Mouse (Mus musculus): ENCODE results near the gene Mif. TPM values are rescaled to one million over a fixed set of nuclear protein-coding genes. Genes with fewer than 3 reads are reported as not detected.

The Mif gene
- total RNA-seq, 2 experiments from 2014 or later: 294 to 301 TPM

DNA sequence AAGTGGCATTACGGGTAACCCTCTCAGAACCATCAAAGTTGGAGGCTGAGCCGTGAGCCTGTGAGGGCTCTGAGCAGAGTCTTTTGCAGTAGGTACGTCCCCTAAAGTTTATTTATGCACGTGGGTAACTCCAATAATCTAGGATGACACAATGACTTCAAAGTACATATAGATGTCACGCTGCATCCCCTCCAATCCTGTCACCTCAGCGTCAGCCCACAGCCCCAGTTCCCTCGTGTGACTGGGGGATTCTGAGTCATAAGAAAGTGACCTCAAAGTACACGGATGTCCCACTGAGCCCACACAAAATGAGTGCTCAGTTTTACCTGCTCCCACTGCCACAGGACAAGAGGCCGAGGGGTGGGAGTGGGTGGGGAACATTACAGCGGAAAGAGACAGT, 20.9 kb downstream of the Mif start:
- DNase-seq (ENCODE audit: low spot score in 2 of 2): no peak

DNA sequence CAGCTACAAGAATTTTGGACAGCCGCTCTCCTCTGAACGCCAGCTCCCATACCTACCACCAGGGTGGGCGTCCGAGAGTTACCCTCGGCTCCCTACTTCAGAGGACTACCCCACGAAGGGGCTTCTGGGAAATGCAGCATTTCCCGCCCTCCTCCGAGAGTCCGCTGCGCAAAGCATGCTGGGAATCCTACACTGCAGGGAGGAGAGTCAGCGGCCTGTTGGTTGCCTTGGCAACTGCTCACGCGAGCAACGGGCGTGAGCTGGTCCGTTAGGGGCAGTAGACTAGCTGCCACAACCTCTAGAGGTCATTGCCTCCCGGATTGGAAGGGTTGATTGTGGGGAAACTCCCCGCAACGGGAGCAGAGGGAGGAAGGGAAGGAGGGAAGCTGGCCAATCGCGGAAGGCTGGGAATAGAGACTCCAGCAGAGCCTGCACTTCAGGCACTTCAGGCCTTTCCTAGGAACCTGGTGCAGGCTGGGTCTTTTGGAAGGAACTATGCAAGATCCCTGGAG, 22.7 kb downstream of the Mif start, which contains the start of gene Gstt2:
Gstt2 (minus strand) TSS at position 177 of the 512 bp plus-strand sequence.
- DNase-seq (ENCODE audit: low spot score in 2 of 2): peak; percentile 77 to 83

DNA sequence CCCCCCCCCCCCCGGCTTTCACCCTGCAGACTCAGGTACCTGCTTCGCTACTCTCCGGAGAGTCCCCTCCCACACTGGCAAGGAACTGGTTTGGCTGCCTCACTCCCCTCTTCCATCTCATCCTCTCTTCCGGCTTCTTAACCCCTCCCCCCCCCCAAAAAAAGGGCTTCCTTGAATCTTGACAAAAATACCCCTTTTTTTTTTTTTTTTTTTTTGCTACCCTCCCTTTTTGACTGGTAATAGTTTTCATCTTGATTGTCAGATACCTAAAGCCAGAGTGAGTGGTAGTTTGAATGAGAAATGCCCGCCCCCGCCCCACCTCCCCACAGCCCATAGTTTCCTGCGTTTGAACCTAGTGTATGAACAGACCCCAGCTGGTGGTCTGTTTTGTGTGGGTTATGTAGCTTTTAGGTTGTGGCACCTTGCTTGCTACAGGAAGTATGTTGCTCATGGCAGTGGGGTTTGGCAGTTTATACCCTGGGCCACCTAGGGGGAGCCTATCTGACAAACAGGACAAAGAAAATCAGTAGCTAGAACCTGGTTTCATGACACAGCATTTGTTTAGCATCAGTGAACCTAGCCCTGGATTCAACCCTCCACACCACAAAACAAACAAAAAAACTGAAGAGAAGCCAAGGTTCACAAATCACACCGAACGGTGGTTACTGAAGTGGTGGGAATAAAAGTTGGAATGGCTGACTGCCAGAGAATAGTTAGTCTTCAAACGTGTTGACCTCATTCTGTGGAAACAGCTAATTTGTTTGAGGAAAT, 24.1 kb downstream of the Mif start:
- DNase-seq (ENCODE audit: low spot score in 2 of 2): no peak

DNA sequence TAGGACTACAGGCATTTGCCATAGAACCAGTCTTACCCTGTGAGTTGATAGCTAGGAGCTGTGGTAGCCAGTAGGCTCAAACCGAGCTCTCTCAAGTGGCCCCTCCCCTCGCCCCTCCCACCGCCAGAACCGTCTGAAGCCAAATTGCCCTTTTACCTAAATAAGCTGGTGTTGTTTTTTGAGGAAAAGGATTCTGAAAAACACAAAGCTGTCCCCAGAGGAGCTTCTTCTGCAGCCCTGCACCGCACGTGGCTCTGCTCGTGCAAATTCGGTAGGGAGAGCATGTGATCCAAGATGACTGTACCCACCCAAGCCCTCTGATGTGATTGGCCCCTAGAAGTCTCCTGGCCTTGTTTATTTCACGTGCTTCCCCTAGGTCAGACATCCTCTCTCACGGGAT, 24.7 kb downstream of the Mif start:
- peak in 1 of 2 experiments; percentile 26 for DNase-seq (ENCODE audit: low spot score in 2 of 2)

DNA sequence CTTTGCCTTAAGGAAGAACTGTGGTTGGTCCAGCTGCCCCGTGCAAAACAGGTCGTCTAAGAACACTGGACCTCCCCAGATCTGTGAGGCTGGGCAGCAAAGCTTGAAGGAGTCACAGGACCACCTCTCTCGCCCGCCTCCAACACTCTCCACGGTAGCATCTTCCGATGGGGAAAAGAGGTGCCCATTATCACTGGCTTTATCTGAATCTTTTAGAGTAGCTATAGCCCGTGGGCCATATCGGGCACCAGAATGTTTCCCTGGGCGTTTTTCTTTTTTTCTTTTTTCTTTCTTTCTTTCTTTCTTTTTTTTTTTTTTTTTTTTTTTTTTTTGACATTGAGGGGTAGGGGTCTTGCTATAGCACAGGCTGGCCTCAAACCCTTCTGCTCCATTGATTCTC, 25.3 kb downstream of the Mif start:
- DNase-seq (ENCODE audit: low spot score in 2 of 2): no peak

DNA sequence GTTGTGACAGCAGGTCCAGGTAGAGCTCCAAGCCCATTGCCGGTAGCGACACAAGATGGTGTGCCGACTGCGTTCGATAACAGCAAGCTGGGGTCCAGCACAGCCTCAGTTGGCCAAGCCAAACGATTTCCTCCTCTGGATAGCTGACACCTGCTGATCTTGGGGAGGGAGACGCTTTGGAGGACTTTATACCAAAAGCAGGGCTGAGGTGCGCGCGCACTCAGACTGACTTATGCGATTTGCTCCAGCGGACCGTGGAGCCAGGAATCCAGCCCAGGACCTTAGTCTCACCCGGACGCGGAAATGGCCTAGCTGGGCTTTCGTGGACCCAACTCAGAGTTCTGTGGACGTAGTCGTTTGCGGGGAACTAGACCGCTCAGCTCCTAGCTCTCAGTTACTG, 25.8 kb downstream of the Mif start:
- DNase-seq (ENCODE audit: low spot score in 2 of 2): peak; percentile 53 to 62

DNA sequence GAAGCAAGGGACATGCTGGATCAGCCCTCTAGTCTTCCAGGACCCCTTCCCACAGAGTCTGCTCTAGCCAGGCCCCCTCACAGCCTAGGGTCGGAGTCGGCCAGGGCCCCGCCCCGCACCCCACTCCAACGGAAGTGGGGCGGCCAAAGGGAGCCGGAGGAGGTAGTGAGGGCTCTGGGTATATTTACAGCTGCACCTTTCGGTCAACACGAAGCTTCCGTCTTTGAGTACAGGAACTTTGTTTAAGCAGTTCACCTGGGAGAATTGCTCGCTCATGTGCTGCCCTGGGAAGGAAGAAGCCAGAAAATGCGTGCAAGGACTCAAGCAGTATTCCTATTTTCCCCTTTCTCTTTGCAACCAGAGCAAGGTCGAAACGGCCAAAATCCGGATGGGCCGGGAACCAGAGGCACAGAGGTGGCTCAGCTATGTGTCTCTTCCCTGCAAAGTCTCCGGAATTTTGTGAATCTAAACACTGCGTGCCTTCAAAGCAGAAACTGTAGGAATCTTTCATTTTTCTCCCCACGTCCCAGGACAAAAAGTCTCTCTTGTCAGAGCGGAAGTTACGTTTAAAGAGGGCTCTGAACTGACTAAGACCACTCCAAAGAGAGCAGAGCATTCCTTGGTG, 26.5 kb downstream of the Mif start:
- no peak for DNase-seq (ENCODE audit: low spot score in 2 of 2)

DNA sequence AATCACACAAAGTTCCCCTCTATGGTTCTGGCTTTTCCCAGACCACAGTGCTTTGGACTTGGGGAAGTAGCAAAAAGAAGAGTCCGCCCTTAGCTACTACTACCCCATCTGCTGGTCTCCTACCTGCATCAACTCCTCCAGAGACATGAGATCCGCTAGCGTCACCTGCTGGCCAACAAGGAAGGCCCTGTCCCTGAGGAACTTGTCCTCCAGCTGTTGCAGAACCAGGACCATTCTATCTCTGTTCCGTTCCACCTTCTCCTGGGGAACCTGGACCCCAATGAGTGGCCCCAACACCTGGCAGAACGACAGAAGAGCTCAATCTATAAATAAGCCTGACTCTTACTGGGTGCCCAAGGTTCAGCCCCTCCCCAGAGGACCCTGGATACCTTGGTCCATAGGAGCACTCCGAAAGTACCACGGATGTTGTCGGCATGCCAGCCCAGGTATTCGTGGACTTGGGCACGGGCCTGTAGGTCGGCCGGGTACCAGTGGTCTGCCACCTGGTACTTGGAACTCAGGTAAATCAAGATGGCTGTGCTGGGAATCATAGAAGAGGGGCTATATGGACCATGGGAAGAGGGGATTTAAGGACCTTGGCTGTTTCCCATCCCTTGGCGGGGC, 27.7 kb downstream of the Mif start:
- DNase-seq (ENCODE audit: low spot score in 2 of 2): peak in 1 of 2 experiments; percentile 29

DNA sequence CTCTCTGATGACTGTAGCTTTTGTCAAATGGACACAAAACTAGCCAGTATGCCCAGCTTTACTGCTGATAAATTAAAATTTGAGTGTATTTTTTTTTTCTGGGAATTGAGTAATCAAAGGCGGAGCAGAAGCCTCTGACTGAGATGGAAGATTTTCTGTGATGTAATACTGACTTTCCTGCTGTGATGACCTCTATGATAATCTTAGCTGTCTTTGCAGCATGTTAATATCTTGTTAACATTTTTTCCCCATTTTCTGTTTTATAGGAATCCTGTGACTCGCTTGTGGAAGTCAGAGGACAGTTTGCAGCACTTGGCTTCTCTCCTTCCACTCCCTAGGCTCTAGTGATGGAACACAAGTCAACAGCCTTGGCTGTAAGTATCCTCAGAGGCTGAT, 29.8 kb downstream of the Mif start:
- no peak for DNase-seq (ENCODE audit: low spot score in 2 of 2)

DNA sequence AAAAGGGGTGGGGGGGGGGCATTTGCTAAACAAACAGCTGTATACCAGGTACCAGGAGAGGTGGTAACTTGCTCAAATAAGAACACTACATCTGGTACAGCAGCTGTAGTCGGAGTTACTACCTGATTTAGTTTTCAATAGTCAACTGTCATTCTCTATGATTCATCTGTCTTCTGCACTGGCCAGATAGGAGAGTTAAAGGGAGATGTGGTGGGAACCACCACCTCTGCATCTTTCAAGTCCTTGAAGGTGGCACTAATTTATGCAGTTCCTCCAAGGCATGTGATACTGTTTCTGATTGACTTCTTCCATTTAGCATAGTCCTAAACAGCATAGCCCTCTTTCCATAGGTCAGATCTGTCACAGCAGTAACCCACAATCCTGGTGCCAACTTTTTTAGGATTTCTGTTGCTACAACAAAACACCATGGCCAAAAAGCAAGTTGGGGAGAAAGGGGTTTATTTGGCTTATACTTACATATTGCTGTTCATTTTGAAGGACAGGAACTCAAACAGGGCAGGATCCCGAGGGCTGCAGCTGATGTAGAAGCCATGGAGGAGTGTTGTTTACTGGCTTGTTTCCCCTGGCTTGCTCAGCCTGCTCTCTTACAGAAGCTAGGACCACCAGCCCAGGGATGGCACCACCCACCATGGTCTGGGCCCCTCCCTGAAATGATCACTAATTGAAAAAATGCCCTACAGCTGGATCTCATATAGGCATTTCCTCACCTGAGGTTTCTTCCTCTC, 30.3 kb downstream of the Mif start:
- DNase-seq (ENCODE audit: low spot score in 2 of 2): no peak

DNA sequence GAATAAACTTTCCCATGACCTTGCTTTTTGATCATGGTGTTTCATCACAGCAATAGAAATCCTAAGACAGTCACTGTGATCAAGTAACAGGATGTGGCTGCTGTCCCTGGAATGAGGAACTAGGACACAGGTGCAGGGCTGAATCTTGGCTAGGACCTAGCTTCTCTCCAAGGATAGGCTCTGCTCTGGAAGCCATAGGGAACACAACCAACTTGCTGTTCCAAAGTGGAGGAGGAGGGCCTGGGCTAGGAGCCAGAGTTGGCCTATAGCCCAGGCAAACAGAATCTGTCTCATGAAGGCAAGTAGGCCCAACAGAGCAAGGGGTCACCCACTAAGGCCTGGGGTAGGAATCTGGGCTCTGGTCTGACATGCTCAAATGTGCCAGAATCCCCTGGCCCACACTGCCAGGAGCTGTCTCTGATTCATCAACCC, 31.5 kb downstream of the Mif start:
- no peak for DNase-seq (ENCODE audit: low spot score in 2 of 2)

DNA sequence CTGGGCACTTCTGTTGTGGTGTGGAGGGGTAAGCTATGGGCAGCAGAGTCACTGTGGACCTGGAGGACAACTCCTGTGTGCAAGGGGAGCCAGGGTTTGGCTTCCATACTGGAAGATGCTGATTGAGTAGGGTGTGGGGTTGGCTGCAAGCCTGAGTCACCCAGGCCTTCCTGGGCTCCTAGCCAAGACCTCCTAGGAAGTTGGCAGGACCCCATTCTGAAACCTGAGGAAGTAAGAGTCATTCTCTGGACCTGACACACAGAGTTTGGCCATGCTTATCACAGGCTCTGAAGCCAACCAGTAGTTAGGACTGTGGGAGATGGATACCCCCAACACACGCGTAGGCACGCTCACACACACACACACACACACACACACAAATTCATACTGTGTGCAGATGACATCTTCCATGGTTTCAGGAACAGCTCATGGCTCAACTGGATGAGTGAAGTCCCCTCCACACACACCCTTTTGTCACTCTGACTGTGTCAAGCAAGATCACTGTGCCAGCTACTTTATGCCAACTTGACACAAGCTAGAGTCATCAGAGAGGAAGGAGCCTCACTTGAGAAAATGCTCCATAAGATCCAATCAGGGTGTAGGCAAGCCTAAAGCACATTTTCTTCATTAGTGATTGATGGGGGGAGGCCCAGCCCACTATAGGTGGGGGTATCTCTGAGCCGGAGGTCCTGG, 32.2 kb downstream of the Mif start:
- DNase-seq (ENCODE audit: low spot score in 2 of 2): peak in 1 of 2 experiments; percentile 27

DNA sequence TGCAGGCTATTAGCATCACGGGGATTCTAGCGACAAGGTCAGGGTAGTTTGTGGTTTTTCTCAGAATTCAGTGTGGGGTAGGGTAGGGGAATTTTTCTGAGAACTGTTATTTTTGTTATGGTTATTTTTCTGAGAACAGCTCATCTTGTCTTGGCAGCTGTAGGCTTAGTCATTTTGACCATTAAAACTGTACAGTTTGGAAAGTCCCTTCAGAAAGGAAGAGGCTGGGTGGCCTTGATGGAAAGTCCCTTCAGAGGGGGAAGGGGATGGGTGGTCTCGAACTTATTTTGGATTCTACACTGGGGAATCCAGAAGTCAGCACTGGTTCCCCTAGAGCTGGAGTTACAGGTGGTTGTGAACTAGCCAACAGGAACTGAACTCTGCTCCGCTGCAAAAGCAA, 35.5 kb downstream of the Mif start:
- no peak for DNase-seq (ENCODE audit: low spot score in 2 of 2)

DNA sequence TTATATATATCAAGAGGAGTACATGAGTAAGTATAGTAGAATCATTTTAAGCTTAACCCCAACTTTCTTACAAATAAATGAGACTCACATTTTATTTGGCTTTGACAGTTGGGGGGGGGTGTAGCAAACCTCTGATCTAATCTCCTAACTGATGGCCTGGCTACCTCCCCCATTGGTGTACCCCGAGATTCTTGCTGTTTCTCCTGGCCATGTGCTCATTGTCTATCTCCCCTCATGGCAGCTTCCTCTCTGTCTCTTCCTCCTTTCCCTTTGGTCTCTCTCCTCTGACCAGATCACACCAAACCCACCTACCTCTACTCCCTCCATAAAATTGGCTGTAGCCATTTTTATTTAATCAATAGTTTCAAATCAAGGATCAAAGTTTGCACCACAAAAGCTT, 36.3 kb downstream of the Mif start:
- DNase-seq (ENCODE audit: low spot score in 2 of 2): no peak

DNA sequence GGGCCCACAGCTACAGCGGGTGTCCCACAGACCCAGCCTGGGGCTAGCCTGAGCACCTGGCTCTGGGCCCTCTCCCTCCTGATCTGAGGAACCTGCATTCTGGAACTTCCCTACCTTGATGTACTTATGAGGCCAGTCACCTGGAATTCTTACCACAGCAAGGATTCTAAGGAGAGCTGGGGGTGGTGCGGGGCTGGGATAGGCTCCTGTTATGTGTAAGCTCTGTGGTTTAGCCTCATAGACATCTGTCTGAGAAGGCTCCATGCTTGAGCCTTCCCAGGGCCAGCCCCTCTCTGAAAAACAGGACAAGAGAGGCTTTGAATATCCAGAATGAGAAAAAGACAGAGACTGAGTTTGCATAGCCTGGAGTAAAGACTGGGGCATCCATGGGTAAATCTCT, 37.6 kb downstream of the Mif start, which contains the start of gene Gstt4:
Gstt4 (minus strand) TSS at position 101 of the 400 bp plus-strand sequence.
- DNase-seq (ENCODE audit: low spot score in 2 of 2): no peak

DNA sequence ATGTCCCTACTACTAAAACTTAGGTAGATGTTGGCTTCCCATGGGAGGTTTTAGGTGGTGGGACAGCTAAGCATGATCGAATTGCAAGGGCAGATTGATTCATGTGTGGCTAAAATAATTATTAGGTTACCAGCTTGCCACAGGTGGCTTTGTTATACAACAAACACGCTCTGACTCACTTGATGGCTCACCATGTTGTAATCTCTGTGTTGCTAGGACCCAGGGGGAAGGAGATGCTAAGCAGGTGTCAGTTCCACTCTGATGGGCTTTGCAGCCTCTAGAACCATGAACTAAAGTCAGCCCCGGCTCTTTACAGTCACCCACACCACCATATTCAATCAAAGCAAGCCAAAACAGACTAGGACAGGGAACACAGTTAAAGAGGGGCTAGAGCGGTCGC, 40.2 kb downstream of the Mif start:
- DNase-seq (ENCODE audit: low spot score in 2 of 2): no peak

DNA sequence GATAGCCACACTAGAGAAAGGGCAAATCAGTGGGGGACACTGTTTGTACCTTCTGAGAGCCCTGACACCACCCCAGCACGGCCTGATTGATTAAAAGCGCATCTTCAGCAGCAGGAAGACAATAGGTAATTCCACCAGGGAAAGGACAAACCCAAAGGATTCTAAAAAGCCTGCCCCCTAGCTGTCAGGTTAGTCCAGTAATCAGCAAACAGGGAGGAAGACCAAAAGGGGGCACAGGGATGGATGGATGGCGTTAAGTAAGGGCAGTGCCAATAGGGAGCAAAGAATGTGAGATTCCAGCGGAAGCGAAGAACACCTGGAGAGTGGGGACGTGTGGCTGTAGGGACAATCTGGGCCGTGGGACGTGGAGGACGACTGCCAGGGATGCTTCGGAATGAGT, 41.4 kb downstream of the Mif start:
- DNase-seq (ENCODE audit: low spot score in 2 of 2): no peak
